Mouse (Mus musculus) left cerebral cortex, adult 6 months (tissue): ENCODE results near the gene Gm4894. TPM values are rescaled to one million over a fixed set of nuclear protein-coding genes. Genes with fewer than 3 reads are reported as not detected.

ENCODE experiments used
- long read RNA-seq, 2 experiments: library from polyadenylated mRNA; unstranded; transcript quantifications; one replicate each; pipeline ENCODE4 v2.0.0; 2019 to 2020
- polyA plus RNA-seq: library from polyadenylated mRNA; unstranded; fragments of <200 nt; fragmentation: Nextera tagmentation; gene quantifications from 2 replicates; pipeline ENCODE4 v1.2.3, GENCODE M21; 2021

Gm4894 gene
- not detected in 2 replicates for polyA plus RNA-seq
- long read RNA-seq, experiment 1, partial matches to known transcripts: 0 of 1 reads
- long read RNA-seq, experiment 1, other reads (novel, unspliced or antisense): 1 of 1 reads
- long read RNA-seq, experiment 2: 0 reads

GRCm38 (mm10) chr9:49250231-49250630 lies at the start of gene Gm4894:
Gm4894 (plus strand) TSS chr9:49250531.

Other genes starting within 250 kb of the Gm4894 start
- gene Zw10, start 194.9 kb upstream of the Gm4894 start, polyA plus RNA-seq: 5.4 and 7.0 TPM in 2 replicates
- gene Tmprss5, start 169.3 kb upstream of the Gm4894 start, polyA plus RNA-seq: 1.2 and 1.6 TPM in 2 replicates
- gene Drd2, start 90.1 kb downstream of the Gm4894 start, polyA plus RNA-seq: 5.4 and 5.9 TPM in 2 replicates
- gene Ankk1, start 176.5 kb downstream of the Gm4894 start, polyA plus RNA-seq: 0.04 and 0.07 TPM in 2 replicates
- gene Ttc12, start 235.7 kb downstream of the Gm4894 start, polyA plus RNA-seq: 0.68 and 1.0 TPM in 2 replicates